Mouse (Mus musculus) midbrain, embryonic 11.5 days (tissue): Measurements from ENCODE around the gene Larp1b. TPM values are rescaled to one million over a fixed set of nuclear protein-coding genes. Genes with fewer than 3 reads are reported as not detected.

ENCODE experiments used
- ATAC-seq: fragments of 200-750 bp; cut with Nextera tagmentation; 2 replicates; pipeline ENCODE4 v1.8.0; 2017; ENCODE audit warnings: moderate TSS enrichment, moderate library complexity; ENCODE audit not compliant: low FRiP score
- DNase-seq: peaks from one replicate; pipeline ENCODE4 v3.0.0; 2015; ENCODE audit warnings: low spot score; ENCODE audit errors: missing footprints
- H3K27ac ChIP-seq: fragments of 300-500 bp; sonication (generic); 2 replicates; pipeline ENCODE4 v1.5.1; 2014; ENCODE audit warnings: low read depth, low read length
- H3K27me3 ChIP-seq: fragments of 300-500 bp; sonication (generic); 2 replicates; pipeline ENCODE4 v1.6.1; 2014; ENCODE audit warnings: mild to moderate bottlenecking, low read length, moderate library complexity, mixed read lengths; ENCODE audit not compliant: control insufficient read depth, insufficient read depth
- H3K36me3 ChIP-seq: fragments of 300-500 bp; sonication (generic); 2 replicates; pipeline ENCODE4 v1.6.1; 2014; ENCODE audit warnings: mild to moderate bottlenecking, low read length, moderate library complexity, mixed read lengths; ENCODE audit not compliant: control insufficient read depth, insufficient read depth
- H3K4me1 ChIP-seq: fragments of 300-500 bp; sonication (generic); 2 replicates; pipeline ENCODE4 v1.6.1; 2014; ENCODE audit warnings: low read length; ENCODE audit not compliant: control insufficient read depth, insufficient read depth
- H3K4me2 ChIP-seq: fragments of 300-500 bp; sonication (generic); 2 replicates; pipeline ENCODE4 v1.6.1; 2014; ENCODE audit warnings: mild to moderate bottlenecking, moderate library complexity
- H3K4me3 ChIP-seq: fragments of 300-500 bp; sonication (generic); 2 replicates; pipeline ENCODE4 v1.5.1; 2014; ENCODE audit warnings: low read depth, low read length
- H3K9ac ChIP-seq: fragments of 300-500 bp; sonication (generic); 2 replicates; pipeline ENCODE4 v1.6.1; 2014; ENCODE audit warnings: low read length
- H3K9me3 ChIP-seq: fragments of 300-500 bp; sonication (generic); 2 replicates; pipeline ENCODE4 v1.6.1; 2016; ENCODE audit warnings: low read length; ENCODE audit not compliant: control insufficient read depth
- WGBS: fragments of 180-500 bp; shearing (Covaris S2); extraction: QIAGEN DNeasy Blood & Tissue Kit; methylation state at CpG from one replicate; pipeline ENCODE4 v1.1.7; 2014; 5-methylcytosine and 5-hydroxymethylcytosine counted together
- polyA plus RNA-seq: library from polyadenylated mRNA; unstranded; fragments of >200 nt; fragmentation: Nextera tagmentation; extraction: Ambion mirVana; gene quantifications from 2 replicates; pipeline ENCODE4 v1.2.1, GENCODE M21; 2014

Gene Larp1b
- polyA plus RNA-seq, 1 experiment from 2014 or later = 2.4 TPM

- Histone ChIP-seq H3K27ac (no peak overlapping the region), H3K4me1 (no peaks in the 10 kb centered on the region), H3K27me3 (no peaks in the 10 kb centered on the region), H3K4me2 (no peak overlapping the region), H3K4me3 (no peak overlapping the region), H3K36me3 (no peaks in the 10 kb centered on the region), H3K9ac (no peak overlapping the region), H3K9me3 (no peaks in the 10 kb centered on the region)
- no peak for DNase-seq
- ATAC-seq = no peak
- 94% methylated on average over 7 of the region's 7 CpGs for WGBS
Measured at GRCm38 (mm10) chr3:41012451-41012850, 62.8 kb downstream of the Larp1b start.

GRCm38 (mm10) chr3:41014946-41015345 is 65.3 kb downstream of the Larp1b start:
- ATAC-seq (no peak), DNase-seq (no peak)
- Histone ChIP-seq H3K27me3 (no peaks in the 10 kb centered on the region), H3K36me3 (no peaks in the 10 kb centered on the region), H3K4me3 (no peak overlapping the region), H3K9me3 (no peaks in the 10 kb centered on the region), H3K9ac (no peak overlapping the region), H3K4me1 (no peaks in the 10 kb centered on the region), H3K4me2 (no peak overlapping the region), H3K27ac (no peak overlapping the region)
- 78% methylated on average over 6 of the region's 6 CpGs for WGBS

GRCm38 (mm10) chr3:41018022-41018608 is 68.5 kb downstream of the Larp1b start:
- no peaks in the 10 kb centered on the region for H3K27me3 ChIP-seq
- no peaks in the 10 kb centered on the region for H3K9me3 ChIP-seq
- H3K9ac ChIP-seq = no peak overlapping the region
- WGBS = 72% methylated on average over 3 of the region's 3 CpGs
- no peaks in the 10 kb centered on the region for H3K36me3 ChIP-seq
- no peak for ATAC-seq
- H3K4me1 ChIP-seq = no peaks in the 10 kb centered on the region
- H3K27ac ChIP-seq = no peak overlapping the region
- H3K4me3 ChIP-seq = no peak overlapping the region
- no peak for DNase-seq
- H3K4me2 ChIP-seq = no peak overlapping the region

GRCm38 (mm10) chr3:41020687-41021086 is 71.1 kb downstream of the Larp1b start:
- no peak overlapping the region for H3K27ac ChIP-seq
- WGBS = 90% methylated on average over 7 of the region's 7 CpGs
- no peaks in the 10 kb centered on the region for H3K27me3 ChIP-seq
- H3K36me3 ChIP-seq = no peaks in the 10 kb centered on the region
- H3K9ac ChIP-seq = no peak overlapping the region
- no peak for DNase-seq
- H3K4me3 ChIP-seq = no peak overlapping the region
- no peak for ATAC-seq
- no peaks in the 10 kb centered on the region for H3K4me1 ChIP-seq
- no peaks in the 10 kb centered on the region for H3K9me3 ChIP-seq
- no peak overlapping the region for H3K4me2 ChIP-seq

- Histone ChIP-seq H3K27ac (no peak overlapping the region), H3K4me2 (no peak overlapping the region), H3K27me3 (no peaks in the 10 kb centered on the region), H3K36me3 (no peaks in the 10 kb centered on the region), H3K4me3 (no peak overlapping the region), H3K9ac (no peak overlapping the region), H3K9me3 (no peaks in the 10 kb centered on the region), H3K4me1 (no peaks in the 10 kb centered on the region)
- no peak for DNase-seq
- WGBS = 71% methylated on average over 6 of the region's 6 CpGs
- no peak for ATAC-seq
Measured at GRCm38 (mm10) chr3:41021980-41022379, 72.4 kb downstream of the Larp1b start.

- ATAC-seq (no peak), DNase-seq (no peak)
- Histone ChIP-seq H3K4me3 (no peak overlapping the region), H3K9me3 (no peaks in the 10 kb centered on the region), H3K27me3 (no peaks in the 10 kb centered on the region), H3K27ac (no peak overlapping the region), H3K9ac (no peak overlapping the region), H3K36me3 (no peaks in the 10 kb centered on the region), H3K4me2 (no peak overlapping the region), H3K4me1 (no peaks in the 10 kb centered on the region)
- 92% methylated on average over 1 of the region's 1 CpGs for WGBS
Measured at GRCm38 (mm10) chr3:41030705-41031104, 81.1 kb downstream of the Larp1b start.

GRCm38 (mm10) chr3:41031286-41032210 is 81.9 kb downstream of the Larp1b start:
- H3K4me2 ChIP-seq = no peak overlapping the region
- H3K27me3 ChIP-seq = no peaks in the 10 kb centered on the region
- ATAC-seq (no peak), DNase-seq (no peak)
- no peak overlapping the region for H3K27ac ChIP-seq
- 84% methylated on average over 12 of the region's 12 CpGs for WGBS
- H3K9ac ChIP-seq = no peak overlapping the region
- no peaks in the 10 kb centered on the region for H3K9me3 ChIP-seq
- no peaks in the 10 kb centered on the region for H3K4me1 ChIP-seq
- no peak overlapping the region for H3K4me3 ChIP-seq
- no peaks in the 10 kb centered on the region for H3K36me3 ChIP-seq

- no peak for ATAC-seq
- H3K9ac ChIP-seq = no peak overlapping the region
- H3K27ac ChIP-seq = no peak overlapping the region
- DNase-seq = no peak
- H3K4me1 ChIP-seq = no peaks in the 10 kb centered on the region
- H3K36me3 ChIP-seq = no peaks in the 10 kb centered on the region
- no peaks in the 10 kb centered on the region for H3K27me3 ChIP-seq
- no peak overlapping the region for H3K4me3 ChIP-seq
- H3K9me3 ChIP-seq = no peaks in the 10 kb centered on the region
- WGBS = 67% methylated on average over 5 of the region's 5 CpGs
- H3K4me2 ChIP-seq = no peak overlapping the region
Measured at GRCm38 (mm10) chr3:41038297-41038916, 88.8 kb downstream of the Larp1b start.

- Histone ChIP-seq H3K4me1 (no peaks in the 10 kb centered on the region), H3K4me3 (no peak overlapping the region), H3K9me3 (no peaks in the 10 kb centered on the region), H3K9ac (no peak overlapping the region), H3K36me3 (no peaks in the 10 kb centered on the region), H3K27me3 (no peaks in the 10 kb centered on the region), H3K4me2 (no peak overlapping the region), H3K27ac (no peak overlapping the region)
- WGBS = 71% methylated on average over 5 of the region's 5 CpGs
- ATAC-seq (no peak), DNase-seq (no peak)
Measured at GRCm38 (mm10) chr3:41041241-41041640, 91.6 kb downstream of the Larp1b start.
